Mouse (Mus musculus): Measurements from ENCODE around the gene Mrpl21. TPM values are rescaled to one million over a fixed set of nuclear protein-coding genes. Genes with fewer than 3 reads are reported as not detected.

Gene Mrpl21
- polyA plus RNA-seq (2012; rRNA removed), result 39.1 and 42.7 TPM in 2 replicates

GRCm38 (mm10) chr19:3282572-3283467 is at the start of gene Mrpl21, which contains the start of gene Ighmbp2:
Gene Mrpl21 (plus strand): TSS chr19:3282901.
Gene Ighmbp2 (minus strand): TSS chr19:3283017.

GRCm38 (mm10) chr19:3322261-3322969 is 39.7 kb downstream of the Mrpl21 start, which contains the start of gene Cpt1a:
Gene Cpt1a (plus strand): TSS chr19:3322334.

Other genes starting within 250 kb of the Mrpl21 start
- 2.2 and 2.7 TPM in 2 replicates for gene Ighmbp2, start 116 bp downstream of the Mrpl21 start, polyA plus RNA-seq (2012; rRNA removed)
- 73.6 and 113 TPM in 2 replicates for gene Cpt1a, start 39.4 kb downstream of the Mrpl21 start, polyA plus RNA-seq (2012; rRNA removed)
- 0.29 TPM in 1 of 2 replicates, not detected in the other for gene Tesmin, start 106.0 kb downstream of the Mrpl21 start, polyA plus RNA-seq (2012; rRNA removed)
- gene Gal, start 131.6 kb downstream of the Mrpl21 start, polyA plus RNA-seq (2012; rRNA removed), result 4.3 and 5.3 TPM in 2 replicates